Mouse (Mus musculus) testis, adult 2 months (tissue): ENCODE results near the gene Ugt1a6b.

ENCODE experiments used
- CTCF ChIP-seq: fragments of 200-500 bp; IDR thresholded peaks from 2 replicates; pipeline ENCODE4 v1.5.1; 2012; ENCODE audit warnings: low read depth, mild to moderate bottlenecking, inconsistent platforms, low read length, moderate library complexity; ENCODE audit not compliant: control insufficient read depth, insufficient read depth, insufficient replicate concordance
- POLR2A ChIP-seq: fragments of 200-500 bp; IDR thresholded peaks from 2 replicates; pipeline ENCODE4 v1.6.1; 2012; ENCODE audit warnings: low read depth, mild to moderate bottlenecking, inconsistent platforms, low read length, moderate library complexity; ENCODE audit not compliant: control insufficient read depth

DNA sequence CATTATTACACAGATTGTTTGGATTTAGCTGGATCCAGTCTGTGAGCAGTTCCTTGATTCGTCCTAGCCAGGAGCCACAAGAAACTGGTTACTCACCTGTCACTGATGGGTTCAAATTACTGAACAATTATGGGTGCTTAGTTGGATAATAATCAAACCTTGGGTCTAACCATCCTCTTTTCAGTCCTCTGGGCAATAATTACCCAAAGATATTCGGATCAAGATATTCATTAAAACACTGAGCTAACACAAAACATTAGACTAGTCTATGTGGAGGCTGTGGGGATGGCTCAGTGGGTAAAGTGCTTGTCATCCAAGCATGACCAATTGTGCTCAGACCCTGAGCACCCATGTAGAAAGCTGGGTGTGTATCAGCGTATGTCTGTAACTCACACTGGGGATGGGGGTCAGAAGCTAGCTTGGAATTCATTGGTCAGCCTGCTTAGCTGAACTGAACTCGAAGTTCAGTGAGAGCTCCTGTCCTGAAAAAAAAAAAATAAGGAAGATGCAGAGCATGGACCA, 132.9 kb downstream of the Ugt1a6b start:
- TF ChIP-seq POLR2A (no peak), CTCF (no peak)
